Mouse (Mus musculus) embryonic facial prominence, embryonic 12.5 days (tissue): ENCODE measurements around the gene Lsm2. TPM values are rescaled to one million over a fixed set of nuclear protein-coding genes. Genes with fewer than 3 reads are reported as not detected.

Experiments
- ATAC-seq: fragments of 200-750 bp; cut with Nextera tagmentation; 2 replicates; pipeline ENCODE4 v1.8.0; 2017; ENCODE audit not compliant: insufficient number of reproducible peaks, insufficient read depth, low FRiP score, low TSS enrichment
- H3K27ac ChIP-seq: fragments of 300-500 bp; sonication (generic); 2 replicates; pipeline ENCODE4 v1.5.1; 2016; ENCODE audit warnings: mild to moderate bottlenecking
- H3K27me3 ChIP-seq: fragments of 300-500 bp; sonication (generic); 2 replicates; pipeline ENCODE4 v1.6.1; 2016; ENCODE audit warnings: mild to moderate bottlenecking, moderate library complexity
- H3K36me3 ChIP-seq: fragments of 300-500 bp; sonication (generic); 2 replicates; pipeline ENCODE4 v1.6.1; 2016; ENCODE audit warnings: mild to moderate bottlenecking
- H3K4me1 ChIP-seq: fragments of 300-500 bp; sonication (generic); 2 replicates; pipeline ENCODE4 v1.6.1; 2016
- H3K4me2 ChIP-seq: fragments of 300-500 bp; sonication (generic); replicated peaks from 2 replicates; pipeline ENCODE4 v1.6.1; 2016; ENCODE audit warnings: mild to moderate bottlenecking, moderate library complexity
- H3K4me3 ChIP-seq: fragments of 300-500 bp; sonication (generic); 2 replicates; pipeline ENCODE4 v1.5.1; 2016; ENCODE audit warnings: mild to moderate bottlenecking
- H3K9ac ChIP-seq: fragments of 300-500 bp; sonication (generic); 2 replicates; pipeline ENCODE4 v1.6.1; 2016; ENCODE audit warnings: mild to moderate bottlenecking, moderate library complexity
- H3K9me3 ChIP-seq: fragments of 300-500 bp; sonication (generic); 2 replicates; pipeline ENCODE4 v1.6.1; 2016; ENCODE audit warnings: mild to moderate bottlenecking, moderate library complexity
- WGBS: fragments of 180-500 bp; shearing (Covaris S2); methylation state at CpG from one replicate; pipeline ENCODE4 v1.1.7; 2016; 5-methylcytosine and 5-hydroxymethylcytosine counted together
- polyA plus RNA-seq: library from polyadenylated mRNA; unstranded; fragments of >200 nt; fragmentation: Nextera tagmentation; extraction: Ambion mirVana; gene quantifications from 2 replicates; pipeline ENCODE4 v1.2.1, GENCODE M21; 2016

The Lsm2 gene
- 212 and 230 TPM in 2 replicates for polyA plus RNA-seq

DNA sequence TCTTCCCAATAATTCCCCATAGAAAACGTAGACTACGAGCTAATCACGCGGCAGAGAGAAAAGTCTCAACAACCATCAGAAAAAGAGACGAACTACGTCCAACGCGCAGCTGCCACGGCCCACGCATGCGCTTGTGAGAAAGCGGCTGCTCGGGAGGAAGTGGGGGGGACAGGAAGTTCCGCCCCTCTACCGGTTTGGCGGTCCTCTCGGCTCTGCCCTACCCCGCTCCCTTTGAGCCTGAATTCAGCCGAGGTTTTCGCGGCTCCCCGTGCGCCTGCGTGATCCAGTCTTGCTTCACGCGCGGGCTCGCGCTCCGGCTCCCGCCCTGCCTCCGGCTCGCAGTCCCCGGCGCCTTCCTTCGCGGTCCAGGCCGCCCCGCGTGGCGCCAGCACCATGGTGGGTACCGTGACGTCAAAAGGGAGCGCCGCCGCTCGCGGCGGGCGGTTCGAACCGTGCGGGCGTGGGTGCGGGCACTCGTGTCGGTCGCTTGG lies at the start of gene Lsm2:
TSS of gene Lsm2 (plus strand) at position 173 of the 491 bp plus-strand sequence.
- Histone ChIP-seq H3K4me2 (peak within 1 kb of the TSS; percentile 90), H3K27me3 (no peaks in the 10 kb centered on the region), H3K27ac (peak within 1 kb of the TSS; percentile 99), H3K9me3 (no peaks in the 10 kb centered on the region), H3K9ac (peak within 1 kb of the TSS; percentile 95), H3K36me3 (peaks cover 16% of the 10 kb centered on the region), H3K4me3 (peak within 1 kb of the TSS; percentile 91), H3K4me1 (peaks cover 9% of the 10 kb centered on the region)
- ATAC-seq = peak; percentile 89
- under 1% methylated on average over 58 of the region's 58 CpGs for WGBS

GRCm38 (mm10) chr17:34932287-34932686 lies 49.4 kb upstream of the Lsm2 start:
- H3K27me3 ChIP-seq = 0 out of 2 replicates have a peak, but pooled peaks cover 4% of the 10 kb centered on the region
- WGBS = 80% methylated on average over 8 of the region's 8 CpGs
- ATAC-seq = no peak
- H3K9me3 ChIP-seq = no peaks in the 10 kb centered on the region
- H3K4me3 ChIP-seq = peak overlapping the region; percentile 75
- peak overlapping the region; percentile 97 for H3K4me2 ChIP-seq
- H3K27ac ChIP-seq = no peak overlapping the region
- peaks cover 12% of the 10 kb centered on the region for H3K4me1 ChIP-seq
- H3K36me3 ChIP-seq = no peaks in the 10 kb centered on the region
- H3K9ac ChIP-seq = peak overlapping the region; percentile 83

GRCm38 (mm10) chr17:34934031-34934430 lies 47.6 kb upstream of the Lsm2 start:
- ATAC-seq = no peak
- Histone ChIP-seq H3K36me3 (no peaks in the 10 kb centered on the region), H3K4me1 (peaks cover 12% of the 10 kb centered on the region), H3K27me3 (0 out of 2 replicates have a peak, but pooled peaks cover 4% of the 10 kb centered on the region), H3K9me3 (no peaks in the 10 kb centered on the region), H3K27ac (no peak overlapping the region), H3K4me2 (peak overlapping the region; percentile 5; the same call in 1 of the 2 replicates), H3K9ac (peak overlapping the region; percentile 27; the same call in 1 of the 2 replicates), H3K4me3 (no peak overlapping the region)
- 40% methylated on average over 24 of the region's 24 CpGs for WGBS

GRCm38 (mm10) chr17:34934830-34935229 lies 46.8 kb upstream of the Lsm2 start:
- Histone ChIP-seq H3K9ac (peak overlapping the region; percentile 27; the same call in 1 of the 2 replicates), H3K4me1 (peaks cover 12% of the 10 kb centered on the region), H3K4me2 (peak overlapping the region; percentile 5; the same call in 1 of the 2 replicates), H3K36me3 (no peaks in the 10 kb centered on the region), H3K27me3 (0 out of 2 replicates have a peak, but pooled peaks cover 4% of the 10 kb centered on the region), H3K4me3 (no peak overlapping the region), H3K27ac (no peak overlapping the region), H3K9me3 (no peaks in the 10 kb centered on the region)
- ATAC-seq = no peak
- WGBS = 34% methylated on average over 8 of the region's 8 CpGs

GRCm38 (mm10) chr17:34937960-34938505 lies 43.6 kb upstream of the Lsm2 start:
- H3K4me1 ChIP-seq = peaks cover 10% of the 10 kb centered on the region
- no peak overlapping the region for H3K9ac ChIP-seq
- H3K4me3 ChIP-seq = no peak overlapping the region
- H3K9me3 ChIP-seq = no peaks in the 10 kb centered on the region
- H3K36me3 ChIP-seq = no peaks in the 10 kb centered on the region
- WGBS = 80% methylated on average over 6 of the region's 6 CpGs
- H3K27me3 ChIP-seq = 0 out of 2 replicates have a peak, but pooled peaks cover 4% of the 10 kb centered on the region
- no peak overlapping the region for H3K4me2 ChIP-seq
- no peak for ATAC-seq
- no peak overlapping the region for H3K27ac ChIP-seq

- Histone ChIP-seq H3K9ac (peak overlapping the region; percentile 42; the same call in 1 of the 2 replicates), H3K27ac (peak overlapping the region; percentile 25; the same call in 1 of the 2 replicates), H3K9me3 (no peaks in the 10 kb centered on the region), H3K36me3 (no peaks in the 10 kb centered on the region), H3K4me3 (peak overlapping the region; percentile 25), H3K27me3 (no peaks in the 10 kb centered on the region), H3K4me2 (peak overlapping the region; percentile 53), H3K4me1 (peaks cover 6% of the 10 kb centered on the region)
- ATAC-seq = no peak
- WGBS = 7% methylated on average over 15 of the region's 15 CpGs
Observed at GRCm38 (mm10) chr17:34941344-34942041, 40.2 kb upstream of the Lsm2 start.

DNA sequence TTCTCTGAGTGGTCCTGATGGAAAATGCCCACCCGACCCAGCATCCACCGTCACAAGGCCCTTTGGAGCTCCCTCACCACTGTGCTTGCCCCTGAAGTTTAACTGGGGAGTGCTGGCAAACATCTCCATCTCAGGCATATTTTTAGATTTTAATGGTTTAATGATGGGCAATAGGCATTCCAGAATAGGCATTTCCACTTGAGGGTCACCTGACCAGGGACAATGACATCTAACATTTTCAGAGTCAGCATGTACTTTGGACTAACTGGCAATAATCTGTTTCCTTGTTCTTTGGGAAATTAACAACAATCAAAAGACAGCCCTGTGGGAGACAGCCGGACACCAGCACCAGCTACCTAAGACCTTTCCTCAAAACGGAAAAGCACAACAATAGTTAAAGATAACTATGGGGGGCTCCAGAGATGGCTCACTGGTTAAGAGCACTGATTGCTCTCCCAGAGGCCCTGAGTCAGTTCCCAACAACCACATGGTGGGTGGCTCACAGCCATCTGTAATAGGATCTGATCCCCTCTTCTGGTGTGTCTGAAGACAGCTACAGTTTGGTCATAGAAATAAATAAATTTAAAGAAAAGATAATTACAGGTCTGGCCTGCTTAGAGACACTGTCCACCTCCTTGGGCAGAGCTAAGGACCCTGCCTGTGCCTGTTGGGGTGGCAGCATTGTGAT lies 38.4 kb upstream of the Lsm2 start:
- Histone ChIP-seq H3K36me3 (no peaks in the 10 kb centered on the region), H3K27ac (no peak overlapping the region), H3K4me2 (no peak overlapping the region), H3K9ac (no peak overlapping the region), H3K4me1 (peaks cover 6% of the 10 kb centered on the region), H3K4me3 (no peak overlapping the region), H3K9me3 (no peaks in the 10 kb centered on the region), H3K27me3 (no peaks in the 10 kb centered on the region)
- ATAC-seq = no peak
- WGBS = 84% methylated on average over 4 of the region's 4 CpGs

GRCm38 (mm10) chr17:34944362-34944761 lies 37.3 kb upstream of the Lsm2 start:
- Histone ChIP-seq H3K9me3 (no peaks in the 10 kb centered on the region), H3K27me3 (no peaks in the 10 kb centered on the region), H3K9ac (no peak overlapping the region), H3K36me3 (peaks cover 1% of the 10 kb centered on the region; the same call in 1 of the 2 replicates), H3K4me1 (peaks cover 6% of the 10 kb centered on the region), H3K4me2 (no peak overlapping the region), H3K4me3 (no peak overlapping the region), H3K27ac (no peak overlapping the region)
- no peak for ATAC-seq

GRCm38 (mm10) chr17:34946486-34947140 lies 35.0 kb upstream of the Lsm2 start:
- no peak for ATAC-seq
- H3K36me3 ChIP-seq = peaks cover 18% of the 10 kb centered on the region
- 83% methylated on average over 5 of the region's 5 CpGs for WGBS

GRCm38 (mm10) chr17:34947606-34948005 lies 34.1 kb upstream of the Lsm2 start:
- ATAC-seq = no peak
- no peak overlapping the region for H3K4me2 ChIP-seq
- H3K27me3 ChIP-seq = no peaks in the 10 kb centered on the region
- H3K36me3 ChIP-seq = peaks cover 18% of the 10 kb centered on the region
- H3K9me3 ChIP-seq = no peaks in the 10 kb centered on the region
- H3K4me1 ChIP-seq = peaks cover 9% of the 10 kb centered on the region
- WGBS = 32% methylated on average over 8 of the region's 8 CpGs
- no peak overlapping the region for H3K9ac ChIP-seq
- 0 out of 2 replicates have a peak overlapping the region, but pooled peaks have one; percentile 51 for H3K27ac ChIP-seq
- H3K4me3 ChIP-seq = no peak overlapping the region

More at GRCm38 (mm10) chr17:34946486-34947140, 35.0 kb upstream of the Lsm2 start:
- no peak overlapping the region for H3K27ac ChIP-seq
- H3K27me3 ChIP-seq = no peaks in the 10 kb centered on the region
- no peak overlapping the region for H3K9ac ChIP-seq
- no peak overlapping the region for H3K4me2 ChIP-seq
- no peak overlapping the region for H3K4me3 ChIP-seq
- peaks cover 12% of the 10 kb centered on the region for H3K4me1 ChIP-seq
- H3K9me3 ChIP-seq = no peaks in the 10 kb centered on the region
